Mouse (Mus musculus) heart, embryonic 11.5 days (tissue): ENCODE measurements around the gene Zfp784. TPM values are rescaled to one million over a fixed set of nuclear protein-coding genes. Genes with fewer than 3 reads are reported as not detected.
"Not testable (repeated sequence)": the region's sequence is repeated elsewhere in the genome, so short reads cannot be mapped to it uniquely, and the experiment has no call there.

Experiments
- ATAC-seq: fragments of 200-750 bp; cut with Nextera tagmentation; replicated peaks from 2 replicates; pipeline ENCODE4 v1.8.0; 2017; ENCODE audit warnings: moderate library complexity; ENCODE audit not compliant: insufficient number of reproducible peaks, low FRiP score, low TSS enrichment
- H3K27ac ChIP-seq: fragments of 300-500 bp; sonication (generic); 2 replicates; pipeline ENCODE4 v1.5.1; 2014; ENCODE audit warnings: mild to moderate bottlenecking, low read depth, low read length
- H3K27me3 ChIP-seq: fragments of 300-500 bp; sonication (generic); 2 replicates; pipeline ENCODE4 v1.6.1; 2014; ENCODE audit warnings: mild to moderate bottlenecking, low read length, mixed read lengths; ENCODE audit not compliant: control insufficient read depth, insufficient read depth
- H3K36me3 ChIP-seq: fragments of 300-500 bp; sonication (generic); 2 replicates; pipeline ENCODE4 v1.6.1; 2014; ENCODE audit warnings: mild to moderate bottlenecking, low read length, moderate library complexity, mixed read lengths; ENCODE audit not compliant: control insufficient read depth, insufficient read depth
- H3K4me1 ChIP-seq: fragments of 300-500 bp; sonication (generic); 2 replicates; pipeline ENCODE4 v1.6.1; 2014; ENCODE audit warnings: low read length; ENCODE audit not compliant: control insufficient read depth, insufficient read depth
- H3K4me2 ChIP-seq: fragments of 300-500 bp; sonication (generic); 2 replicates; pipeline ENCODE4 v1.6.1; 2014; ENCODE audit warnings: mild to moderate bottlenecking, moderate library complexity
- H3K4me3 ChIP-seq: fragments of 300-500 bp; sonication (generic); 2 replicates; pipeline ENCODE4 v1.5.1; 2014; ENCODE audit warnings: low read depth, low read length
- H3K9ac ChIP-seq: fragments of 300-500 bp; sonication (generic); 2 replicates; pipeline ENCODE4 v1.6.1; 2014; ENCODE audit warnings: mild to moderate bottlenecking, low read depth, low read length, moderate library complexity
- H3K9me3 ChIP-seq: fragments of 300-500 bp; sonication (generic); replicated peaks from 2 replicates; pipeline ENCODE4 v1.6.1; 2016; ENCODE audit warnings: low read length; ENCODE audit not compliant: control insufficient read depth
- WGBS: fragments of 180-500 bp; shearing (Covaris S2); extraction: QIAGEN DNeasy Blood & Tissue Kit; methylation state at CpG from one replicate; pipeline ENCODE4 v1.1.7; 2014; ENCODE audit not compliant: insufficient replicate concordance; 5-methylcytosine and 5-hydroxymethylcytosine counted together
- polyA plus RNA-seq: library from polyadenylated mRNA; unstranded; fragments of >200 nt; fragmentation: Nextera tagmentation; extraction: Ambion mirVana; gene quantifications from 2 replicates; pipeline ENCODE4 v1.2.1, GENCODE M21; 2014

Gene Zfp784
- polyA plus RNA-seq, 1 experiment from 2014 or later: 3.4 TPM

DNA sequence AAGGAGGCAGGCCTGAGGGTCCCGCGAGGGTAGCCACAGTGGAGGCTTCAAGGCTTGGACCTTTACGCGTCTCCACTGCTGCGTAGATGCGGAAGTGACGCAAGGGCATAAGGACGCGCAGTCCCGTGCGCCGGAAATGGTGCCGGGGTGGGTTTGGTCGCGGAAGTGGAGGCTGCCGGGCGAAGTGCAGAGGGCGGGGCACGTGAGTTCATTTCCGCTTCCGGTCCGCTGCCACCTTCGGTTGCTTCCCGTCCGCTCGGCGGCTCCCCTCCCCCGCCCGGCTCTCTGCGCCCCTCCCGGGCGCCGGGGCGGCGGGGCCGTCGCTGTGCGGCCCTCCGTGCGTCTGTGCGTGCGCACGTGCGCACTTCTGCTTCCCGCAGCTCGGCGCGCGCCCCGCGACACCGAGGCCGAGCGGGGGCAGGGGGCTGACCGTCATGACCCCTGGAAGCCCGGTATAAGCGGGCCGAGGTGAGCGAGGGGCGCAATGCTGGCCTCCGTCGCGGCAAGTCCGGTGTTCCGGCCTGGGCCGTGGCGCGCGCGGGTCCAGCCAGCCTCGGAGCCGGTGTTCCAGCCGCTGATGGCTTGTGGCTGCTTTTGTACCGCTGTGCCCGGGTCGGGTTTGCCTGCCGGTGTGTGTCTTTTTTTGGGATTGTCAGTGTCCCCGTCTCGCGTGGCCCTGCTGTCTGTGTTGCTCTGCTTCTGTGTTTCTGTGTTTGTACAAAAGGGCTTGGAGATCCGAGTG is 41.9 kb upstream of the Zfp784 start, which contains the start of gene Epn1:
Epn1 (plus strand) TSS at position 226 of the 742 bp plus-strand sequence.
- peak within 1 kb of the TSS; percentile 91 for H3K9ac ChIP-seq
- H3K4me3 ChIP-seq: peak within 1 kb of the TSS; percentile 81
- peaks cover 19% of the 10 kb centered on the region for H3K36me3 ChIP-seq
- peak; percentile 95 for ATAC-seq
- no peaks in the 10 kb centered on the region for H3K9me3 ChIP-seq
- peak within 1 kb of the TSS; percentile 70 for H3K4me2 ChIP-seq
- H3K4me1 ChIP-seq: peaks cover 15% of the 10 kb centered on the region
- WGBS: under 1% methylated on average over 81 of the region's 81 CpGs
- H3K27ac ChIP-seq: peak within 1 kb of the TSS; percentile 95
- no peaks in the 10 kb centered on the region for H3K27me3 ChIP-seq

DNA sequence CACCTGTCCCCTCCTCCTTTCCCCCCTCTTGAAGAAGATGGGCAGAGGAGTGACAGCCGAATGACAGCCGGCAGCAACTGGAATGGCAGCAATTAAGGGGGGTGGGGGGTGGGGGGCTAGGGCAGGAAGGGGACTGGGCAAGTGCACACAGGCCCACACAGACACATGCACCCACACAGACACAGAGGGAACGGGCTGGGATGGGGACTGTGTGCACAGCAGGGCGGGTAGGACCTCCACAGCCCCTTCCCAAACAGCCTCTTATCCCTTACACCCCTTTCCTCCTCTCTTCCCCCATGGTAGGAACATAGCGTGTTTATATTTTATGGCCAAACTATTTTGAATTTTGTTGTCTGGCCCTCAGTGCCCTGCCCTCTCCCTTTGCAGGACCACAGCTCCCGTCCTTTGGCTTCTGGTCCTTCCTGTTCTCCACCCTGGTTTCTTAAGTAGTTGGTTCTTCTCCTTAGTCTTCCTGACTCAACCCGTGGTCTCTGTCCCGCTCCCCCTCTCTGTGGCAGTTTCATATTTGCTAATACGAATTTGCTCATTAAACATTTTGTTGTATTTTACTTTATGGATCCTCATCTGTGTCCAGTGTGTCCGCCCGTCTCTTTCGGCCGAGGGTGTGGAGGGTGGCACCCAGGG is 41.2 kb upstream of the Zfp784 start:
- peak overlapping the region; percentile 91; the same call in 1 of the 2 replicates for H3K9ac ChIP-seq
- not testable (repeated sequence) for H3K27me3 ChIP-seq, H3K9me3 ChIP-seq
- ATAC-seq: 0 out of 2 replicates have a peak, but pooled peaks have one; percentile 7
- H3K4me1 ChIP-seq: peaks cover 15% of the 10 kb centered on the region
- peak overlapping the region; percentile 81 for H3K4me3 ChIP-seq
- peaks cover 21% of the 10 kb centered on the region for H3K36me3 ChIP-seq
- peak overlapping the region; percentile 70 for H3K4me2 ChIP-seq
- H3K27ac ChIP-seq: peak overlapping the region; percentile 95
- 50% methylated on average over 9 of the region's 13 CpGs for WGBS

DNA sequence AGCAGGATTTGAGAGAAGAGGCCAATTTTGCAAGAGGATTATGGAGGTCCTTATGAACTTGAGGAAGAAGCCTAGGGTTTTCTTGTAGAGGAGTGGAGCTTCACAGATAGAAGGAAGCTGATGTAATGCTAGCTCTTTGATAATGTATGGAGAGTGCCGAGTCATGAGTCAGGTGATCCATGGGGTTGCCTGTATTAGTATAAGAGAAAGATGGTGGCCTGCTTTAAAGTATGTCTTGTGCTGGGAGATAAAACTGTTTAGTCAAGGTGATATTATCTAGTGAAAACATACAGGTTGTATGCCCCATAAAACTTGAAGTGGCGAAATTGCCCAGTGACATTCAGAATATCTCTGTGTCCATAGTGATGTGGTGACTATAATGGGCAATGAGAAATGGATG is 38.7 kb upstream of the Zfp784 start:
- Histone ChIP-seq H3K4me3 (no peak overlapping the region), H3K9ac (no peak overlapping the region), H3K27me3 (no peaks in the 10 kb centered on the region), H3K4me1 (peaks cover 12% of the 10 kb centered on the region), H3K9me3 (no peaks in the 10 kb centered on the region), H3K27ac (no peak overlapping the region), H3K4me2 (no peak overlapping the region), H3K36me3 (peaks cover 34% of the 10 kb centered on the region)
- 76% methylated on average over 2 of the region's 2 CpGs for WGBS
- ATAC-seq: no peak

DNA sequence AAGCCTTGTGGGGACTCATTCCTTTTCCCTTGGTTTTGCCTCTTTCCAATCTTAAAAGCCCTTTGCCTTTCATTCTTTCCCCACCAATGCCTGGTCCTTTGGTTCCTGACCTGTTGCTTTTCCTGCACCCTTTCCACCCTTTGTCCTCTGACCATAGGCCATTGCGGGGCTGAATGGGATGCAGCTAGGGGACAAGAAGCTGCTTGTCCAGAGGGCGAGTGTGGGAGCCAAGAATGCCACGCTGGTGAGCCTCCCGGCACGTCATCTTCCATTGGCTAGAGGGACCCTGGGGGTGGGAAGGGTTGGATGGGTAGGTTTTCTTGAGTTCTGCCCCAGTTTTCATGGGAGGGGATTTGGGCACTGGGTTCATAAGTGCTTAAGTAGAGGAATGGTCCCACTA is 36.7 kb upstream of the Zfp784 start:
- Histone ChIP-seq H3K9ac (no peak overlapping the region), H3K36me3 (peaks cover 53% of the 10 kb centered on the region), H3K27me3 (no peaks in the 10 kb centered on the region), H3K4me3 (no peak overlapping the region), H3K27ac (no peak overlapping the region), H3K9me3 (no peaks in the 10 kb centered on the region), H3K4me1 (peaks cover 2% of the 10 kb centered on the region; the same call in 1 of the 2 replicates), H3K4me2 (no peak overlapping the region)
- WGBS: 93% methylated on average over 5 of the region's 5 CpGs
- no peak for ATAC-seq

DNA sequence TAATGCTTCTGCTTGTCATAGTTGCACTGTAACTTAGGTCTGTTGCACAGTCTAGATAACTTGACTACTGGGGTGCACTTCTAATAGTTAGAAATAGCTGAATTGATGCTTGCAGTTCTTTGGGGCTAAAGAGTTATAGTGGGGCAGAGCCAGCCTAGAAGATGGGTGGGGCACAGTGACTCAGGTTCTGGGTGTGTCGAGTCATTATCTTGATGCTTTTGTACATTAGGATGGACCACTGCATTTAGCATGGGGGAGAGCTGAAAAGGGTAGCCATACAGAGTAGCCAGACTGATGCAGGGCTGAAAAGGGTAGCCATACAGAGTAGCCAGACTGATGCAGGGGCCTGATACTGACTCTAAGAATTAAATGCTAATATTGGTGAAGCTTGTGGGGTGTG is 35.3 kb upstream of the Zfp784 start:
- WGBS: 72% methylated on average over 1 of the region's 1 CpGs
- Histone ChIP-seq H3K27ac (no peak overlapping the region), H3K27me3 (no peaks in the 10 kb centered on the region), H3K9me3 (no peaks in the 10 kb centered on the region), H3K36me3 (peaks cover 61% of the 10 kb centered on the region), H3K4me1 (peaks cover 2% of the 10 kb centered on the region; the same call in 1 of the 2 replicates), H3K9ac (no peak overlapping the region), H3K4me3 (no peak overlapping the region), H3K4me2 (peak overlapping the region; percentile 19; the same call in 1 of the 2 replicates)
- ATAC-seq: no peak; the same call in 1 of the 2 replicates

DNA sequence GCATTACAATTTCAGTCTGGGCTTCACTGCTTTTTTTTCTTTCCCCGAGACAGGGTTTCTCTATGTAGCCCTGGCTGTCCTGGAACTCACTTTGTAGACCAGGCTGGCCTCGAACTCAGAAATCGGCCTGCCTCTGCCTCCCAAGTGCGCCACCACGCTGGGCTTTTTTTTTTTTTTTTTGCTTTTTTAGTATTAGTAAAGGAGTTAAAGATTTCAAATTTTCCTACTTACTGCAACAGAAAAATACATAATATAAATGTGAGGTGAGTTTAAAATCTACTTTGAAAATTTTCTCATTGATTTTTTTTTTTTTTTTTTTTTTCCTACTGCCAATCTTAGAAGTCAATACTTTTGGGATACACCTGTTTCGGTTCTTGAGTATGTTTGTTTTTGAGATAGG is 26.6 kb upstream of the Zfp784 start:
- peaks cover 26% of the 10 kb centered on the region for H3K36me3 ChIP-seq
- H3K9me3 ChIP-seq: no peaks in the 10 kb centered on the region
- WGBS: 92% methylated on average over 6 of the region's 6 CpGs
- ATAC-seq: no peak
- H3K4me1 ChIP-seq: peaks cover 13% of the 10 kb centered on the region; the same call in 1 of the 2 replicates
- H3K4me3 ChIP-seq: no peak overlapping the region
- no peaks in the 10 kb centered on the region for H3K27me3 ChIP-seq
- H3K4me2 ChIP-seq: no peak overlapping the region; the same call in 1 of the 2 replicates
- no peak overlapping the region for H3K27ac ChIP-seq
- H3K9ac ChIP-seq: no peak overlapping the region

DNA sequence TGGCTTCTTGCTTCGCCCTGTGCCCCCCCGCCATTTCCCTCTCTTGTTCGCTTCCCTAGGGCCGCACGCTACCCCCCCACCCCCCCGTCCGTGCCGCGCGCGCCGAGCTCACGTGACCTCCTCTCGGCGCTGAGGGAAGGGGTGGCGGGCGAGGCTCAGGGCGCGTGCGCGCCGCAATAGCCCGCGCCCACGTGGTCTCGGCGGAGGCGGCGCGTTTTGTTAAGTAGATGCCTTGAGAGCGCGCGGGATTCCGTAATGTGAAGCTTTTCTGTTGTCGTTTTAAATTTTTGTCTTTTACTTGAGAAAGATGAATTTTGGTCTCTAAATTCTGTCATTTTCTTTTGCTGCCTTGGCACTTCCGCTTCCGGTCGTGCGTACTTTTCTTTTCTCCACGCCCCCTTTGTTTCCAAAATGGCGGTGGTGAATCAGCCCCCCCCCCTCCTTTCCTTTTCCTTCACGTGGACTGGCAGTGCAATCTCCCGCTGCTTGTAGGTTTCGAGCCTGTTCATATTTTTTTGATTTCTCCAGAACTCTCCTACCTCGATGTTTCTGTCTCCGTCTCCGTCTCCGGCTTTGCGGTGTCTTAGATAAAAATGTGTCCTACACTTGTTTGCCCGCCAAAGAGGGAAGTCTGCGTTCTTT is 24.2 kb upstream of the Zfp784 start:
- peak overlapping the region; percentile 78 for H3K4me3 ChIP-seq
- ATAC-seq: peak; percentile 65
- WGBS: under 1% methylated on average over 51 of the region's 51 CpGs
- H3K9ac ChIP-seq: peak overlapping the region; percentile 95
- no peaks in the 10 kb centered on the region for H3K9me3 ChIP-seq
- peak overlapping the region; percentile 99 for H3K27ac ChIP-seq
- peak overlapping the region; percentile 87 for H3K4me2 ChIP-seq
- H3K4me1 ChIP-seq: peaks cover 15% of the 10 kb centered on the region; the same call in 1 of the 2 replicates
- peaks cover 14% of the 10 kb centered on the region for H3K27me3 ChIP-seq
- peaks cover 5% of the 10 kb centered on the region; the same call in 1 of the 2 replicates for H3K36me3 ChIP-seq

DNA sequence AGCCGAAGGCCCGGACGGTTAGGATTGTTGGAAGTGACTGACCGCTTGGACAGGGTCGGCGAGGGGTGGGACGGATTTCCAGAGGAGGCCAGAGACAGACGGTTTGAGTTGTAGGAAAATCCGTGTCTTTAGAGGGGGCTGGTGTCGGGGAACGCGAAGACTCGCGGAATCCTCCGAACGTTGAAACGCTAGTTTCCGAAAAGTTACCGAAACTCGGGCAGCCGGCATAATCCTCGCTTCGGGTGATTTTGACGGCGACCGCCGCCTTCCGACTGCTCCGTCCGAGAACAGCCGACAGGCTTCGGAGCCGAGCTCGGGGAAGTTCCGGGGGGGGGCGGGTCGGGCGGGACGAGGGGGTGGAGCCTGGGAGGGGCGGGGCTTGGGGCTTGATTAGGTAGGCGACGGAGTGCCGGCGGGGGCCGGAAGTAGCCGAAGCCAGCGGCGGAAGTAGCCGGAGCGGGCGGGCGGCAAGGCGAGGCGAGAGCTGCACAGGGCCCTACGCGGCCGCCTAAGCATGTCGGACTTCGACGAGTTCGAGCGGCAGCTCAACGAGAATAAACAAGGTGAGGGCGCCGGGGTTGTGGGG is 23.6 kb upstream of the Zfp784 start, which contains the start of gene U2af2:
U2af2 (plus strand) TSS at position 370 of the 586 bp plus-strand sequence.
- Histone ChIP-seq H3K27ac (peak within 1 kb of the TSS; percentile 99), H3K9ac (peak within 1 kb of the TSS; percentile 95), H3K27me3 (peaks cover 20% of the 10 kb centered on the region), H3K4me1 (peaks cover 18% of the 10 kb centered on the region; the same call in 1 of the 2 replicates), H3K4me2 (peak within 1 kb of the TSS; percentile 87), H3K4me3 (peak within 1 kb of the TSS; percentile 78), H3K9me3 (no peaks in the 10 kb centered on the region), H3K36me3 (0 out of 2 replicates have a peak, but pooled peaks cover 4% of the 10 kb centered on the region)
- 0% methylated on average over 63 of the region's 65 CpGs for WGBS
- ATAC-seq: peak; percentile 85
